Mouse (Mus musculus) stomach, embryonic 14.5 days (tissue): Measurements from ENCODE around the gene Ugt1a8. TPM values are rescaled to one million over a fixed set of nuclear protein-coding genes. Genes with fewer than 3 reads are reported as not detected.
"Not testable (repeated sequence)": the region's sequence is repeated elsewhere in the genome, so short reads cannot be mapped to it uniquely, and the experiment has no call there.

Source experiments
- ATAC-seq: fragments of 200-750 bp; cut with Nextera tagmentation; 2 replicates; pipeline ENCODE4 v1.8.0; 2017; ENCODE audit warnings: low read depth, moderate TSS enrichment; ENCODE audit not compliant: insufficient number of reproducible peaks, insufficient read depth, low FRiP score
- H3K27ac ChIP-seq: fragments of 300-500 bp; sonication (generic); 2 replicates; pipeline ENCODE4 v1.5.1; 2014; ENCODE audit warnings: mild to moderate bottlenecking, low read length, moderate library complexity, mixed read lengths
- H3K27me3 ChIP-seq: fragments of 300-500 bp; sonication (generic); 2 replicates; pipeline ENCODE4 v1.6.1; 2014; ENCODE audit warnings: low read length, control low read depth, mixed read lengths; ENCODE audit not compliant: control insufficient read depth, insufficient read depth
- H3K36me3 ChIP-seq: fragments of 300-500 bp; sonication (generic); 2 replicates; pipeline ENCODE4 v1.6.1; 2014; ENCODE audit warnings: mild to moderate bottlenecking, control low read depth, low read length, moderate library complexity, mixed read lengths; ENCODE audit not compliant: control insufficient read depth, insufficient read depth
- H3K4me1 ChIP-seq: fragments of 300-500 bp; sonication (generic); 2 replicates; pipeline ENCODE4 v1.6.1; 2014; ENCODE audit warnings: low read length, control low read depth, mixed read lengths; ENCODE audit not compliant: control insufficient read depth, insufficient read depth
- H3K4me2 ChIP-seq: fragments of 300-500 bp; sonication (generic); replicated peaks from 2 replicates; pipeline ENCODE4 v1.6.1; 2014; ENCODE audit warnings: low read depth, low read length, control low read depth
- H3K4me3 ChIP-seq: fragments of 300-500 bp; sonication (generic); 2 replicates; pipeline ENCODE4 v1.5.1; 2014; ENCODE audit warnings: low read depth, low read length, control low read depth
- H3K9ac ChIP-seq: fragments of 300-500 bp; sonication (generic); replicated peaks from 2 replicates; pipeline ENCODE4 v1.6.1; 2014; ENCODE audit warnings: low read depth, mild to moderate bottlenecking, control low read depth, low read length, moderate library complexity, mixed read lengths
- H3K9me3 ChIP-seq: fragments of 300-500 bp; sonication (generic); 2 replicates; pipeline ENCODE4 v1.6.1; 2016; ENCODE audit warnings: low read depth, low read length, control low read depth; ENCODE audit not compliant: control insufficient read depth
- WGBS: fragments of 180-500 bp; shearing (Covaris S2); extraction: QIAGEN DNeasy Blood & Tissue Kit; methylation state at CpG from one replicate; pipeline ENCODE4 v1.1.7; 2014; 5-methylcytosine and 5-hydroxymethylcytosine counted together
- polyA plus RNA-seq: library from polyadenylated mRNA; unstranded; fragments of >200 nt; fragmentation: Nextera tagmentation; extraction: Ambion mirVana; gene quantifications from 2 replicates; pipeline ENCODE4 v1.2.1, GENCODE M21; 2014

Ugt1a8 gene
- polyA plus RNA-seq, 1 experiment from 2014 or later = not detected

DNA sequence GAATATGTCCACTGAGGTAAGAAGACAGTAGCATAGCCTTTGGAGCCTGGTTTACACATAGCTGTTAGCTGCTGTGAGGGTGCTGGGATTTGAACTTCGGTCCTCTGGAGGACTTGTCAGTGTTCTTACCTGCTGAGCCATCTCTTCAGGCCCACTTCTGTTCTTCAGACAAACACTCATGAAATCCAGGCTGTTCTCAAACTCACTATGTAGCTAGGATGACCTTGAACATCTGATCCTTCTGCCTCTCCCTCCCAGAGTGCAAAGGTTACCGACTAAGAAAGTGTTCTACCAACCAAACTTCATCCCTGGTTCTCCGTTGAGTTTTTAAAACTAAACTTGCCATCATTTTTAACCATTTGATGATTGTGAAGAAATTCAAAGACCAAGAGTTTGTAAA lies 49.7 kb downstream of the Ugt1a8 start:
- H3K36me3 ChIP-seq = no peaks in the 10 kb centered on the region
- H3K27me3 ChIP-seq = no peaks in the 10 kb centered on the region
- WGBS = 84% methylated on average over 3 of the region's 3 CpGs
- H3K4me2 ChIP-seq = no peak overlapping the region
- ATAC-seq = no peak
- H3K27ac ChIP-seq = no peak overlapping the region
- H3K4me3 ChIP-seq = no peak overlapping the region
- peaks cover 2% of the 10 kb centered on the region; the same call in 1 of the 2 replicates for H3K4me1 ChIP-seq
- H3K9me3 ChIP-seq = no peaks in the 10 kb centered on the region
- no peak overlapping the region for H3K9ac ChIP-seq

DNA sequence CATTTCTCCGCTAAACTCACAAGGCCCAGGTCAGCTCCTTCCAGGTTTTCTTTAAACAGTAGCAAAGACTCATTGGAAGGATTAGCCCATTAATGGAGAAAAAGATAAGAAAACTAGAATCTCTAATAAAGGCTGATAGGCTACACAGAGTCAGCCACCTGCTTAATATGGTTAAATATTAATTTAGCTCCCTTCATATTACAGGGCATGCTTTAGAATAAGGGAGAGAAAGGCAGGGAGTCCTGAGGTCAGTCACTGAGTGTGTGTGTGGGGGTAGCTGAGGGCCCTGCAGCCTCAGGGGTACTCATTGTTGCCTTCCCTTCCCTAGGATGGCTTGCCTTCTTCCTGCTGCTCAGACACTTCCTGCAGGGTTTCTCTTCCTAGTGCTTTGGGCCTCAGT lies 50.5 kb downstream of the Ugt1a8 start:
- no peak overlapping the region for H3K4me2 ChIP-seq
- no peak for ATAC-seq
- peaks cover 2% of the 10 kb centered on the region; the same call in 1 of the 2 replicates for H3K4me1 ChIP-seq
- no peaks in the 10 kb centered on the region for H3K36me3 ChIP-seq
- no peak overlapping the region for H3K27ac ChIP-seq
- H3K9me3 ChIP-seq = no peaks in the 10 kb centered on the region
- no peak overlapping the region for H3K4me3 ChIP-seq
- 85% methylated on average over 1 of the region's 1 CpGs for WGBS
- H3K9ac ChIP-seq = no peak overlapping the region
- no peaks in the 10 kb centered on the region for H3K27me3 ChIP-seq

DNA sequence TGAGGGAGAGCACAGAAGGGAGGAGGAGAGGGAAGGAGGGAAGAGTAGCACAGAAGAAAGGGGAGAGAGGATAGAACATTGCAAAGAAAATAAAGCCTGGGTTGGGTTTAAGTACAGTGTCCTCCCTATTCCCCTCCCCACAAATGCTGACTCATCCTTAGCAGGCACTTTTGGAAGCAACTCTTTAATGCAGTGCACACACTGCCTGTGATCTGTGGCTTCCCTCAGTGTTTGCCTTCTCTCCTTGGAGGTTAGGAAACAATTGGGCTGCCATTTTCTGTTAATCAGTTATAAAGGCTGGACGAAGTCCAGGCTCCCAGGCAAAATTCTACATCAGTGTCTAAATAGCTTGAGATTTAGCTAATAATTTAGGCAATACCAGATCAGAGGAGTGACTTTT lies 52.9 kb downstream of the Ugt1a8 start:
- not testable (repeated sequence) for H3K36me3 ChIP-seq
- ATAC-seq = peak; percentile 83; the same call in 1 of the 2 replicates
- WGBS = 54% methylated on average over 1 of the region's 1 CpGs

DNA sequence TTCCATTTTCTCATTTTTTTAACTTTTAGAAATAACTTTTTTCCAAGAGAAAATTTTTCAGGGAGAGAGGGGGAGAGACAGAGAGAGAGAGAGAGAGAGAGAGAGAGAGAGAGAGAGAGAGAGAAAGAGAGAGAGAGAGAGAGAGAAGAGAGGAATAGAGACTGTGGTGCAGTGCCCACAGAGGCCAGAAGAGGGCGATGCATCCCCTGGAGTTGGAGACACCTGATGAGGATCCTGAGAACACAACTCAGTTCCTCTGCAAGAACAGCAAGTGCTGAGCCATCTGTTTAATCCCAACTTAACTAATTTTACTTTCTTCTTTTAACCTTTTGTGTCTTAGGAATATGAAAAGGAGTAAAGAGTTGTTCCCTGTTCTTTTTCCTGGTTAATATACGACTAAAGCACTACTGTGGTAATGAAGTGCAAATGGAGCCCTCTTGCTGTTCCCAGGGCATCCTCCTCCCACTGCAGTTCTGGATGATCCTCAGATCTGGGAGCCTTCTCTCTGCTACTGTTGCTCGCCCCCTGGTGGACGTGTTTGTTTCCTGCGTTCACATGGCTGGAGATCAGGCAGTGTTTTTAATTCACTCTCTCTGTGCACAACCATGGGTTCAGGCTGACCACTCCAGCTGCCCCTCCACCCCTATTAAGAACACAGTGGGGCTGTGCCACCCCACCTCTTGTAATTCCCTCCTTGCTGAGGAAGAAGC lies 56.5 kb downstream of the Ugt1a8 start:
- not testable (repeated sequence) for H3K9me3 ChIP-seq, H3K27ac ChIP-seq, H3K4me3 ChIP-seq, H3K27me3 ChIP-seq, H3K4me1 ChIP-seq, H3K4me2 ChIP-seq, H3K36me3 ChIP-seq, H3K9ac ChIP-seq
- peak; percentile 33; the same call in 1 of the 2 replicates for ATAC-seq
- WGBS = 3% methylated on average over 5 of the region's 5 CpGs

More for the DNA sequence above, 52.9 kb downstream of the Ugt1a8 start:
- not testable (repeated sequence) for H3K9me3 ChIP-seq, H3K9ac ChIP-seq, H3K4me1 ChIP-seq, H3K27me3 ChIP-seq, H3K4me2 ChIP-seq, H3K4me3 ChIP-seq, H3K27ac ChIP-seq

DNA sequence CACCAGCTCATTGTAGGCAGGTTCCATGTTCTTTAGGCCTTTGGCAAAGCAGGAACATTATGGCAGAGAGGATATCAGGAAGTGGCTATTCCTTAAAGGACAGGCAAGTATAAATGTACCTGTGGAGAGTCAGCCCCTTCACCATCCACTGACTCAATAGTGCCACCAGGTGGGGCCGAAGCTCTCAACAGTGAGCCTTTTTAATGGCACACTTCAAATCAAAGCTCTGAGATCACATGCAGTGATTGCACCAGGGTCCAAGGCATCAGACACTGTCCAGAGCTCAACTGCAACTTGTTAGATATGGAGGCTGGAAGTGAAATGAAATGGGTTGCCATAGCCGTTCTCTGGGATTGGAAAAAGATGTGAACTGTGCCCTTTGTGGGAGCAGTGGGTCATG lies 57.7 kb downstream of the Ugt1a8 start:
- H3K4me1 ChIP-seq, H3K4me3 ChIP-seq, H3K4me2 ChIP-seq, H3K9me3 ChIP-seq, H3K27ac ChIP-seq, ATAC-seq, H3K27me3 ChIP-seq, H3K9ac ChIP-seq, H3K36me3 ChIP-seq: not testable (repeated sequence)
- WGBS = 66% methylated on average over 2 of the region's 2 CpGs

DNA sequence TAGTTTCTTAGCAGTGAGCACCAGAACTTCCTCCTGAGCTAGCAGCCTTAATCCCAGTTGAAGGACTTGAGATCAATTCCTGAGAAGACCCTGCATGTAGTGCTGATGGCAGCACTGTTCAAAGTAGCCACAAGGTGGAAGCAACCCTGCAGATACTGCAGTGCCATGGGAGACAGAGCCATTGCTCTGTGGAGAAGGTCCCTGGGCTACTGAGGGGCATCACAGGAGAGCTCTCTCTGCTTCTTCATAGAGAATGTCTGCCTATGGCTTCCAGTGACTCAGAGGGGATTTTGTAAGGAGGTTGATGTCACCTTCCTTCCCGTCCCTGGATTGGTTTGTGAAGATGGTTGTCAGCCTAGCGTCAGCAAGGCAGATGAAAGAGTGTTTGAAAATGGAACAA lies 62.5 kb downstream of the Ugt1a8 start:
- WGBS = 59% methylated on average over 2 of the region's 2 CpGs
- not testable (repeated sequence) for H3K4me2 ChIP-seq, H3K36me3 ChIP-seq, H3K27ac ChIP-seq, H3K4me3 ChIP-seq, H3K9me3 ChIP-seq, H3K27me3 ChIP-seq, ATAC-seq, H3K9ac ChIP-seq, H3K4me1 ChIP-seq

DNA sequence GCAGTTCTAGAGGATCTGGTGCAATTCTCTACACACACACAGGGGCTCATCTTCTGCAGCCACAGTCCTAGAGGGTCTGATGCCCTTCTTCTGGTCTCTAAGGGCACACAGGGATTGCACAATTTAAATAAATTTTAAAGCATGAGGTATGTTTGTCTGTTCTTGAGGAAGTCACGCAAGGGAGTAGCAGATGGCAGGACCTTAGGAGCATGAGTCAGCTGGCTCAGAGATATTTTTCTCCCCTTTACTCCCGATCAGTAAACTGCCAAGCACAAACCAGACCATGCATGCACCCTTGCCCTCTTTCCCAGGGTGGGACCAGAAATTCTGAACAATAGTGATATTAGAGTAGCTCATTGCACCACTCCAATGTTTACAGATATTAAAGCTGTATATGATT lies 70.8 kb downstream of the Ugt1a8 start:
- H3K4me3 ChIP-seq = no peak overlapping the region
- no peak for ATAC-seq

DNA sequence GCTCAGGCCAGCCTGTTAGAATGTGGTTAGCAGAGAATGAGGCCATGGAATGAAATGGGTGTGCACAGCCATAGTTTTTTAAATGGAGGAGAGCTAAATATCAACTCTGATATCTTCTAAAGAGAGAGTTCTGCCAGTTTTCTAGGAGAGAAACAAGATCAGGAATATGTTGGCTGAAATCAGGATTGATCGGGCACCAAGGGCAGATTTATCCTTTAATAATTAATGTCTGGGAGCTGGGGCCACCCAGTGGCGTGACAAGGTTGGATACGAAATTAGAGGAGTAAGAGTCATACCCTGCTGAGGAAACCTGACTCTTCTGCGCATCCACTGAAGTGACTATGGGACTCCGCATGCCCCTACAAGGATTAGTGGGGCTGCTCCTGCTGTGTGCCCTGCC lies 78.1 kb downstream of the Ugt1a8 start, which contains the start of gene Ugt1a5:
Gene Ugt1a5, plus strand, starts transcription at position 302 of the 400 bp plus-strand sequence.
- WGBS = 76% methylated on average over 5 of the region's 5 CpGs
- no peak within 1 kb of the TSS for H3K9ac ChIP-seq
- no peaks in the 10 kb centered on the region for H3K4me1 ChIP-seq
- no peak within 1 kb of the TSS for H3K4me3 ChIP-seq
- no peak within 1 kb of the TSS for H3K27ac ChIP-seq
- H3K9me3 ChIP-seq = no peaks in the 10 kb centered on the region
- no peak for ATAC-seq
- H3K4me2 ChIP-seq = no peak within 1 kb of the TSS
- no peaks in the 10 kb centered on the region for H3K27me3 ChIP-seq
- no peaks in the 10 kb centered on the region for H3K36me3 ChIP-seq

More for the DNA sequence above, 70.8 kb downstream of the Ugt1a8 start:
- 60% methylated on average over 2 of the region's 2 CpGs for WGBS
- Histone ChIP-seq H3K9me3 (no peaks in the 10 kb centered on the region), H3K27me3 (no peaks in the 10 kb centered on the region), H3K4me2 (no peak overlapping the region), H3K4me1 (no peaks in the 10 kb centered on the region), H3K36me3 (no peaks in the 10 kb centered on the region), H3K27ac (no peak overlapping the region), H3K9ac (no peak overlapping the region)

DNA sequence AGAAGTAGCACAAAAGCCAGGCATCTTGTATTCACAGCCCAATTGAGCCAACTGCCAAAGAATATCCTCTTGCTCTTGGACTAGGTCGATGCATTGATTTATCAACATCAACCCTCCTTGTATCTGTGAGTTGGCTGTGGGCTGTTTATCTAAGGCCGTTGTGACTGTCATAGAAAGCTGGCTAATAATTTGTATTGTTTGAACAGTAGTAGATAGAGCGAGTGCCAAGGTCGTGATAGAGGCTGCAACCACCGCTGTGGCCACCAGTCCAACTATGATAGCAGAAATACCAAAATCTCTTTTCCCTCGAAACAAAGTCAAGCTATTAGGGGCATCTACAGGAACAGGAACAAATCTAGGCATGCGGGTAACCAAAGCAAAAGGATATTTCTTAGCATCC lies 84.6 kb downstream of the Ugt1a8 start:
- not testable (repeated sequence) for H3K4me3 ChIP-seq, H3K9me3 ChIP-seq, H3K36me3 ChIP-seq, H3K4me1 ChIP-seq, ATAC-seq, H3K27me3 ChIP-seq, H3K4me2 ChIP-seq, H3K27ac ChIP-seq, H3K9ac ChIP-seq
- WGBS = 83% methylated on average over 5 of the region's 7 CpGs
